Mouse (Mus musculus): Measurements from ENCODE around the gene Unc45a. TPM values are rescaled to one million over a fixed set of nuclear protein-coding genes. Genes with fewer than 3 reads are reported as not detected.

The Unc45a gene
- polyA plus RNA-seq, 1 experiment from 2014 or later = 55.6 TPM

GRCm38 (mm10) chr7:80298754-80299153, 42.1 kb downstream of the Unc45a start:
- Histone ChIP-seq H3K36me3 (peaks cover 28% of the 10 kb centered on the region), H3K4me2 (replicated peaks) (no peak overlapping the region), H3K4me1 (peaks cover 18% of the 10 kb centered on the region), H3K27ac (replicated peaks) (no peak overlapping the region), H3K4me3 (replicated peaks) (no peak overlapping the region), H3K9ac (no peak overlapping the region), H3K27me3 (no peaks in the 10 kb centered on the region), H3K9me3 (replicated peaks) (no peaks in the 10 kb centered on the region)
- WGBS = 89% methylated on average over 4 of the region's 4 CpGs
- no peak for ATAC-seq (ENCODE audit: insufficient number of reproducible peaks, low FRiP score, low TSS enrichment, low read depth)

DNA sequence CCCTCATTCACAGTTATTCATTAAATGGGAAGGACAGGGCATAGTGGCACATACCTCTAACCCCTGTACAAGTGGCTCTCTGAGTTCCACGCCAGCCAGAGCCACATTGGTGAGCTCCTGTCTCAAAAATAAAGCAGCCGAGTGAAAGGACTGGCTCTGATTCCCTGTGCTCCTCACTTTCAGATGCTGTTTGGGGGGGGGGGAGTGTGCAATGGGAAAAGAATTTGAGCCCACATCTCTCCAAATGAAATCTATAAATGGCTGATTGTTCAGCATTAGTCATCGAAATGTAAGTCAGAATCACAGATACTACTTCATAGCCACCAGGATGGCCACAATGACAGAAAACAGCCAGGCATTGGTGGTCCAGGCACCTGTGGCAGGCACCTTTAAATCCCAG, 43.8 kb downstream of the Unc45a start:
- peaks cover 18% of the 10 kb centered on the region for H3K4me1 ChIP-seq
- H3K9ac ChIP-seq = no peak overlapping the region
- no peak for ATAC-seq (ENCODE audit: insufficient number of reproducible peaks, low FRiP score, low TSS enrichment, low read depth)

DNA sequence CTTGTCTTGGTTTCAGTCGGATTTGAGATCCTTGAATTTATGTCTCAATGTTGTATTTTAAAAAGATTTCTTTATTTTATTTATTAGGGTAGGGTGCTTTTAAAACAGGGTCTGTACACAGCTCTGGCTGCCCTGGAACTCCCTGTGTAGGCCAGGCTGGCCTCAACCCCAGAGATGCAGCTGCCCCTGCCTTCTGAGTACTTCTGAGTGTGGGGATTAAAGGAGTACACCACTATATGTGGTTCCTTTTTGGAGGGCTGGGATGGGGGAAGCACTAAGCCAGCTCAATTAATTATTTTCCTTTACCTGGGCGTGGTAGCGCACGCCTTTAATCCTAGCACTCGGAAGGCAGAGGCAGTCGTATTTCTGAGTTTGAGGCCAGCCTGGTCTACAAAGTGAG, 44.3 kb downstream of the Unc45a start:
- H3K4me3 ChIP-seq (replicated peaks) = 0 out of 2 replicates have a peak overlapping the region, but pooled peaks have one; percentile 83

More for the DNA sequence above, 43.8 kb downstream of the Unc45a start:
- WGBS = 77% methylated on average over 3 of the region's 3 CpGs
- Histone ChIP-seq H3K27ac (replicated peaks) (no peak overlapping the region), H3K9me3 (replicated peaks) (no peaks in the 10 kb centered on the region), H3K27me3 (no peaks in the 10 kb centered on the region), H3K4me2 (replicated peaks) (no peak overlapping the region), H3K36me3 (peaks cover 16% of the 10 kb centered on the region), H3K4me3 (replicated peaks) (no peak overlapping the region)

GRCm38 (mm10) chr7:80294764-80295648, 45.8 kb downstream of the Unc45a start:
- H3K4me2 ChIP-seq (replicated peaks) = peak overlapping the region; percentile 79
- H3K4me1 ChIP-seq = peaks cover 18% of the 10 kb centered on the region
- peak overlapping the region; percentile 65 for H3K9ac ChIP-seq
- peak; percentile 47; the same call in 1 of the 2 replicates for ATAC-seq (ENCODE audit: insufficient number of reproducible peaks, low FRiP score, low TSS enrichment, low read depth)
- H3K27ac ChIP-seq (replicated peaks) = peak overlapping the region; percentile 86
- no peaks in the 10 kb centered on the region for H3K9me3 ChIP-seq (replicated peaks)
- H3K36me3 ChIP-seq = 0 out of 2 replicates have a peak, but pooled peaks cover 7% of the 10 kb centered on the region
- no peaks in the 10 kb centered on the region for H3K27me3 ChIP-seq
- WGBS = 6% methylated on average over 37 of the region's 37 CpGs
- H3K4me3 ChIP-seq (replicated peaks) = peak overlapping the region; percentile 83

More for the DNA sequence above, 44.3 kb downstream of the Unc45a start:
- no peaks in the 10 kb centered on the region for H3K9me3 ChIP-seq (replicated peaks)
- 92% methylated on average over 6 of the region's 6 CpGs for WGBS
- H3K9ac ChIP-seq = no peak overlapping the region
- no peak overlapping the region for H3K4me2 ChIP-seq (replicated peaks)
- H3K36me3 ChIP-seq = peaks cover 10% of the 10 kb centered on the region
- H3K27ac ChIP-seq (replicated peaks) = no peak overlapping the region
- no peaks in the 10 kb centered on the region for H3K27me3 ChIP-seq
- H3K4me1 ChIP-seq = peaks cover 18% of the 10 kb centered on the region
- ATAC-seq (ENCODE audit: insufficient number of reproducible peaks, low FRiP score, low TSS enrichment, low read depth) = no peak

- Histone ChIP-seq H3K27me3 (no peaks in the 10 kb centered on the region), H3K27ac (replicated peaks) (peak within 1 kb of the TSS; percentile 86), H3K4me1 (peaks cover 18% of the 10 kb centered on the region), H3K4me2 (replicated peaks) (peak within 1 kb of the TSS; percentile 79), H3K9me3 (replicated peaks) (no peaks in the 10 kb centered on the region), H3K9ac (peak within 1 kb of the TSS; percentile 65), H3K4me3 (replicated peaks) (peak within 1 kb of the TSS; percentile 83), H3K36me3 (0 out of 2 replicates have a peak, but pooled peaks cover 7% of the 10 kb centered on the region)
- ATAC-seq (ENCODE audit: insufficient number of reproducible peaks, low FRiP score, low TSS enrichment, low read depth) = peak; percentile 99
- under 1% methylated on average over 52 of the region's 52 CpGs for WGBS
These were observed 46.6 kb downstream of the Unc45a start, which contains the start of gene Prc1 for GRCm38 (mm10) chr7:80294062-80294763. Gene Prc1 (plus strand): TSS chr7:80294450.

- H3K27ac ChIP-seq (replicated peaks) = no peak overlapping the region
- no peak for ATAC-seq (ENCODE audit: insufficient number of reproducible peaks, low FRiP score, low TSS enrichment, low read depth)
- no peaks in the 10 kb centered on the region for H3K27me3 ChIP-seq
- H3K4me1 ChIP-seq = no peaks in the 10 kb centered on the region
- no peaks in the 10 kb centered on the region for H3K9me3 ChIP-seq (replicated peaks)
- no peak overlapping the region for H3K9ac ChIP-seq
- 75% methylated on average over 10 of the region's 10 CpGs for WGBS
- no peak overlapping the region for H3K4me2 ChIP-seq (replicated peaks)
- H3K36me3 ChIP-seq = peaks cover 67% of the 10 kb centered on the region
- H3K4me3 ChIP-seq (replicated peaks) = no peak overlapping the region
These were observed 53.1 kb downstream of the Unc45a start for GRCm38 (mm10) chr7:80287736-80288135.

GRCm38 (mm10) chr7:80285725-80286124, 55.1 kb downstream of the Unc45a start:
- H3K4me1 ChIP-seq = no peaks in the 10 kb centered on the region
- no peaks in the 10 kb centered on the region for H3K9me3 ChIP-seq (replicated peaks)
- H3K36me3 ChIP-seq = peaks cover 78% of the 10 kb centered on the region
- no peak overlapping the region for H3K9ac ChIP-seq
- no peak overlapping the region for H3K4me3 ChIP-seq (replicated peaks)
- no peak for ATAC-seq (ENCODE audit: insufficient number of reproducible peaks, low FRiP score, low TSS enrichment, low read depth)
- H3K27me3 ChIP-seq = no peaks in the 10 kb centered on the region
- WGBS = 90% methylated on average over 6 of the region's 6 CpGs
- no peak overlapping the region for H3K27ac ChIP-seq (replicated peaks)
- no peak overlapping the region for H3K4me2 ChIP-seq (replicated peaks)

DNA sequence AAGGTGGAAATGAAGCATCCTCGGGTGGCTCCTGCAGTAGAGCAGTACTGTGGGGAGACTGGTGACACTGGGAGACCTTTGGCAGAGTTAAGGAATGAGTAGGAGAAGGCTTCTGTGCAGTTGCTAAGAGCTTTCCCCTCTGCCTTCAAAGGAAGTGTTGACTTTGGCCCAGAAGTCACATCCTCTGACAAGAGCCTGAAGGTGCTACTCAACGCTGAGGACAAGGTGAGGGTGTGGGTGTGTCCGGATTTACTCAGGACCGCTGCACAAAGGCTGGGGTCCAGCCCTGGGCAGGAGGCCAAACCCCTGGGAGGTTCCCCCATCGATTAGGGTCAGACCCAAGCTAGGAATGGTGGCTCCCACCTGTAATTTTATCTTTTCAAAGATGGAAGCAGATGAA, 56.4 kb downstream of the Unc45a start:
- no peak overlapping the region for H3K27ac ChIP-seq (replicated peaks)
- peaks cover 85% of the 10 kb centered on the region for H3K36me3 ChIP-seq
- no peaks in the 10 kb centered on the region for H3K9me3 ChIP-seq (replicated peaks)
- ATAC-seq (ENCODE audit: insufficient number of reproducible peaks, low FRiP score, low TSS enrichment, low read depth) = no peak
- no peaks in the 10 kb centered on the region for H3K27me3 ChIP-seq
- H3K4me3 ChIP-seq (replicated peaks) = no peak overlapping the region
- H3K4me1 ChIP-seq = no peaks in the 10 kb centered on the region
- H3K4me2 ChIP-seq (replicated peaks) = no peak overlapping the region
- 89% methylated on average over 5 of the region's 5 CpGs for WGBS
- no peak overlapping the region for H3K9ac ChIP-seq

DNA sequence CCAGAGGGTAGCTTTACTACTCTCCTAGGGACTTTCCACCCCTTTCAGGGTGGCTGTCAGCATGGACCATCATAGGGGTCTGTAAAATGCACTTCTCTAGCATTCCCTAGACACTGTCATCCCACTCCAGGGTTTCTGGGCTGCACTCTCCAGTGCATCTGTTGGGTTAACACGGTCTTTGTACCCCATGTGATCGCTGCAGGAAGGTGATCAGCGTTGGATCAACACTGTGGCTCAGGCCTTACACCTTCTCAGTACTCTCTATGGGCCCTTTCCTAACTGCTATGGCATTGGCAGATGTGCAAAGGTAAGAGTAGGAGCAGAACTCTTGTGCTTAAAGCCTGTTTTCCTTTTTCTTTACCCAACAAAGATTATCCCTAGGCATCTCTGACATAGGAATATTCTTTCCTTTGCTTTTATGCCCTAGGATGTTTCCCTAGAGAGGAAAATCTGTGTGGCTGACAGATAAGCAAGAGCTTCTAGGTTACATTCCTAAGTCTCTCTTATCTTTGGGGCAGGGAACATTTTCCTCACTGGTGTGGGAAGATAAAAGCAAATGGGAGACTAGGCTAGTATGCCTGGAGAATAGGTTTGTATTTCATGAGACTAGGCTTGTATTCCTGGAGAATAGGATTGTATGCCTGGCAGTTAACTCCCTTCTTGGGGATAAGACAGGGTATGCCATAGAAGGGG, 57.4 kb downstream of the Unc45a start:
- peaks cover 87% of the 10 kb centered on the region for H3K36me3 ChIP-seq
- no peaks in the 10 kb centered on the region for H3K9me3 ChIP-seq (replicated peaks)
- no peak for ATAC-seq (ENCODE audit: insufficient number of reproducible peaks, low FRiP score, low TSS enrichment, low read depth)
- WGBS = 76% methylated on average over 3 of the region's 3 CpGs
- H3K27me3 ChIP-seq = no peaks in the 10 kb centered on the region
- no peaks in the 10 kb centered on the region for H3K4me1 ChIP-seq
- H3K27ac ChIP-seq (replicated peaks) = no peak overlapping the region
- H3K4me2 ChIP-seq (replicated peaks) = no peak overlapping the region
- no peak overlapping the region for H3K9ac ChIP-seq
- no peak overlapping the region for H3K4me3 ChIP-seq (replicated peaks)

GRCm38 (mm10) chr7:80281646-80282045, 59.2 kb downstream of the Unc45a start:
- no peak overlapping the region for H3K9ac ChIP-seq
- no peak overlapping the region for H3K4me2 ChIP-seq (replicated peaks)
- no peak for ATAC-seq (ENCODE audit: insufficient number of reproducible peaks, low FRiP score, low TSS enrichment, low read depth)
- WGBS = 78% methylated on average over 3 of the region's 3 CpGs
- no peaks in the 10 kb centered on the region for H3K4me1 ChIP-seq
- no peaks in the 10 kb centered on the region for H3K27me3 ChIP-seq
- peaks cover 86% of the 10 kb centered on the region for H3K36me3 ChIP-seq
- no peak overlapping the region for H3K4me3 ChIP-seq (replicated peaks)
- H3K9me3 ChIP-seq (replicated peaks) = no peaks in the 10 kb centered on the region
- H3K27ac ChIP-seq (replicated peaks) = no peak overlapping the region

GRCm38 (mm10) chr7:80280998-80281397, 59.8 kb downstream of the Unc45a start:
- H3K4me2 ChIP-seq (replicated peaks) = no peak overlapping the region
- no peaks in the 10 kb centered on the region for H3K27me3 ChIP-seq
- H3K9ac ChIP-seq = no peak overlapping the region
- no peaks in the 10 kb centered on the region for H3K9me3 ChIP-seq (replicated peaks)
- no peaks in the 10 kb centered on the region for H3K4me1 ChIP-seq
- 88% methylated on average over 2 of the region's 2 CpGs for WGBS
- no peak for ATAC-seq (ENCODE audit: insufficient number of reproducible peaks, low FRiP score, low TSS enrichment, low read depth)
- no peak overlapping the region for H3K27ac ChIP-seq (replicated peaks)
- peaks cover 86% of the 10 kb centered on the region for H3K36me3 ChIP-seq
- H3K4me3 ChIP-seq (replicated peaks) = no peak overlapping the region
